Mouse (Mus musculus): ENCODE measurements around the gene Eci1. TPM values are rescaled to one million over a fixed set of nuclear protein-coding genes. Genes with fewer than 3 reads are reported as not detected.
A peak's percentile ranks its signal among the peaks of the same experiment; 100 is the strongest.
"Not testable (repeated sequence)": the region's sequence is repeated elsewhere in the genome, so short reads cannot be mapped to it uniquely, and the experiment has no call there.

Eci1 gene
- polyA plus RNA-seq, 1 experiment: 52.6 TPM

DNA sequence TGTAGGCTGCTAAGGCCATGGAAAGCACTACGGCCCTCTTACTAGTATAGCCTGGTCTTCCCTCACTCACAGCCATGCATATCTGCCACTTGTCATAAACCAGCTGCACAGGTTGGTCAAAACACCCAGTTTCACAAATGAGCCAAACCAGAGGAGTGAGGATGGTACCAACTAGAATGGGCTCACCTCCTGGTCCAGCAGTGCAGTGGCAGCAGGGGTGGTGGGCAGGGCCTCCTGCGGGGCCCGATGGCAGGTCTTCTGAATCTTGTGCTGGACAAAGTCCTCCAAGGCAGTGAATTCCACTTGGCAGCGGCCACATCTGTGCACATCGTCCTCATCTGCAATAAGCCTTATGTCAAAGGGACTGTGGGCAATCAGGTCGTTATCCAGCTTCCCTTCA is 24.8 kb downstream of the Eci1 start:
- Histone ChIP-seq H3K79me2 (ENCODE audit: control insufficient read depth, insufficient read depth) (peaks cover 25% of the 10 kb centered on the region), H3ac (ENCODE audit: control insufficient read depth, insufficient read length) (no peak overlapping the region), H3K36me3 (ENCODE audit: control insufficient read depth, insufficient read depth) (peaks cover 12% of the 10 kb centered on the region), H3K27me3 (ENCODE audit: control insufficient read depth, insufficient read depth, insufficient read length) (no peaks in the 10 kb centered on the region), H3K4me2 (ENCODE audit: low read depth) (no peak overlapping the region), H3K4me3 (no peak overlapping the region)
- no peak for TF ChIP-seq CEBPB (IDR thresholded peaks at IDR 0.05; ENCODE audit: insufficient read depth, poor library complexity, severe bottlenecking)
- no peak for TF ChIP-seq POLR2AphosphoS2 (IDR thresholded peaks at IDR 0.05; ENCODE audit: insufficient read length, low read depth)
- TF ChIP-seq REST (IDR thresholded peaks at IDR 0.05; ENCODE audit: insufficient read depth, insufficient read length): no peak
- no peak for TF ChIP-seq E2F4 (IDR thresholded peaks at IDR 0.05; ENCODE audit: insufficient read depth)
- TF ChIP-seq POLR2A (IDR thresholded peaks at IDR 0.05; ENCODE audit: insufficient read length, low read depth): no peak
- TF ChIP-seq MYOG (IDR thresholded peaks at IDR 0.05; ENCODE audit: control insufficient read depth in 1 of 3, insufficient read depth in 1 of 3, insufficient read length in 2 of 3, low read depth in 2 of 3): no peak

DNA sequence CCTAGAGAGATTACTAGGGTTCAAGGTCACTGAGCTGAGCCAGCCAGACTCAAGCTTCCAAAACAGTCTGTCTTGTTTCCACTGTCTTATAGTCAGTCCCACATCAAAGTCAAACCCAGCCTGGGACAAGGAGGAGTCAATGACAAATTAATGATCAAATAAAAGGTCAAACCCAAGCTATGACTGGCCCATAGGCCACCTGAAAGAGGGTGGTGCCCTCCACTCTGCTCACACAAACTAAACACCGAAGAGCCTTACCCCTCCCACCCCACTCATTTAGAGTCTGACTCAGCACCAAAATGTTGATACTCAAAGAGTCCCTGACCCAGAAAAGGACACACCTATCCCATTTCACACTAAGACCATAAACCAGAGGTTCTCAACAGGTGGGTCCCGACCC is 26.9 kb downstream of the Eci1 start:
- H3K36me3 ChIP-seq (ENCODE audit: control insufficient read depth, insufficient read depth): peaks cover 12% of the 10 kb centered on the region
- no peaks in the 10 kb centered on the region for H3K27me3 ChIP-seq (ENCODE audit: control insufficient read depth, insufficient read depth, insufficient read length)
- peaks cover 25% of the 10 kb centered on the region for H3K79me2 ChIP-seq (ENCODE audit: control insufficient read depth, insufficient read depth)
- no peak for TF ChIP-seq MAX (IDR thresholded peaks at IDR 0.05; ENCODE audit: low read depth)
- TF ChIP-seq POLR2AphosphoS2 (IDR thresholded peaks at IDR 0.05; ENCODE audit: insufficient read length, low read depth): no peak
- TF ChIP-seq TCF12 (IDR thresholded peaks at IDR 0.05; ENCODE audit: insufficient read depth, poor library complexity, severe bottlenecking): no peak
- no peak for TF ChIP-seq MYOG (IDR thresholded peaks at IDR 0.05; ENCODE audit: control insufficient read depth in 1 of 3, insufficient read depth in 1 of 3, insufficient read length in 2 of 3, low read depth in 2 of 3)
- no peak for TF ChIP-seq USF1 (IDR thresholded peaks at IDR 0.05; ENCODE audit: low read depth)
- no peak for TF ChIP-seq MYOD1 (IDR thresholded peaks at IDR 0.05; ENCODE audit: control insufficient read depth in 1 of 3, insufficient read length in 2 of 3, low read depth in 2 of 3)
- TF ChIP-seq TCF3 (IDR thresholded peaks at IDR 0.05; ENCODE audit: insufficient read length, low read depth): no peak
- TF ChIP-seq SRF (IDR thresholded peaks at IDR 0.05; ENCODE audit: control insufficient read depth, insufficient read length, low read depth): no peak
- no peak for TF ChIP-seq REST (IDR thresholded peaks at IDR 0.05; ENCODE audit: insufficient read depth, insufficient read length)
- TF ChIP-seq POLR2A (IDR thresholded peaks at IDR 0.05; ENCODE audit: insufficient read length, low read depth): no peak
- no peak for TF ChIP-seq CEBPB (IDR thresholded peaks at IDR 0.05; ENCODE audit: insufficient read depth, poor library complexity, severe bottlenecking)
- no peak for TF ChIP-seq E2F4 (IDR thresholded peaks at IDR 0.05; ENCODE audit: insufficient read depth)
- H3K4me2 ChIP-seq (ENCODE audit: low read depth): peak overlapping the region; percentile 97
- no peak overlapping the region for H3ac ChIP-seq (ENCODE audit: control insufficient read depth, insufficient read length)
- H3K4me3 ChIP-seq: no peak overlapping the region

DNA sequence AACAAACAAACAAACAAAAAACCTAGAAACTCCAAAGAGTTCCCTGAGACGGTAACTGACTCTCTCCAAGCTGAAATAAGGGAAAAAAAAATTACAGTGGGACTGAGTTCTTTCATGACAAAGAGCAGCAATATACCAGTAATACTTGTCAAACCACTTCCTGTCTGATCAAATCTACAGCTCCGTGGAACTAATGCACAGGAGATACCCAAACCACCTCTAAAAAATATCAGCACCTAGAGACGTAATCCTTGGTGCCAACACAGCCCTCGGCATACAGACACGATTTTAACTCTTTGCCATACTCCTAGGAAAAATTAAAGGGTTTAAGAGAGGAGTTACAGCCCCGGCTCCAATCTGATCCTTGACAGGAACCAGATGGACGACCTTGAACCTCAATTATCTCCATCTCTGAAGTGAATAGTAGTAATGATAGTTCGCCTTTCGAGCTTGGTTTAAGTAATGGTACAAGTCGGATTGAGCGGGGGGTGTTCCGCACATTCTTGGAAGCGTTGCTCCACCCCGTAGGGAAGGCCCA is 27.8 kb downstream of the Eci1 start:
- TF ChIP-seq REST (IDR thresholded peaks at IDR 0.05; ENCODE audit: insufficient read depth, insufficient read length): no peak
- H3K27me3 ChIP-seq (ENCODE audit: control insufficient read depth, insufficient read depth, insufficient read length): no peaks in the 10 kb centered on the region

DNA sequence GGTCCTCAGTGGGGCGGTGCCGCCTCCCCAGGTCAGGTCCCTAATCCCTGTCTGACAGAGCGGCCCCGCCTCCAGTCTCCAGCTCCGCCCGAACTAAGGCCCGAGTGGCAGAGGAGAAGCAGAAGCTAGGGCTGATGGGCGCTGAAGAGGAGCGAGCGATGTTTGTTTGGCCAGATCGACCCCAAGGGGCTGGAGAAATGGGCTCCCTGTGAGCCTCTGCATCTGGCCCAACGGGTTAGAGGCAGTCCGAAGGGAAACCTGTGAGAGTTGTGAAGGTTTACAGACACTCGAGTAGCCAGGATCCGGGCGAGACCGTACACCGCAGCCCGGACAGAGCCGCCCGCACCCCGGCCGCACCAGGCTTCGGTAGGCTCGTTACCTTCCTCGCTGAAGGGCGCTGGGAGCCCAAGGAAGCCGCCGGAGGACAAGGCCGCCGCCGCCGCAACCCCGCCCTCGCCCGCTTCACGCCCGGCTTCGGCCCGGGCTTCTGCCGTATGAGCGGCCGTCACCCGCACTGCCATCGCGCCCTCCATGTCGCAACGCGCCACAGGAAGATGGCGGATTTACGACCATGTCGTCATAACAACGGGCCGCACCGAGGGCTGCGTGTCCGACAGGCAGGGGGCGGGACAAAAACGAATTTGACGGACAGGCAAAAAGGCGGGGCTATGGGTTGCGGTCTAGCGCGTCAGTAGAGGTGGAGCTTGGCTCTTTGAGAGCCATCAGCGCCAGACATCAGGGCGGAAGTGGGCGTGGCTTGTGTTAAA is 28.5 kb downstream of the Eci1 start:
- Histone ChIP-seq H3K27me3 (ENCODE audit: control insufficient read depth, insufficient read depth, insufficient read length) (no peaks in the 10 kb centered on the region), H3K79me2 (ENCODE audit: control insufficient read depth, insufficient read depth) (peaks cover 25% of the 10 kb centered on the region), H3K4me3 (peak overlapping the region; percentile 75), H3K4me2 (ENCODE audit: low read depth) (peak overlapping the region; percentile 97), H3K36me3 (ENCODE audit: control insufficient read depth, insufficient read depth) (peaks cover 2% of the 10 kb centered on the region), H3ac (ENCODE audit: control insufficient read depth, insufficient read length) (peak overlapping the region; percentile 57)
- TF ChIP-seq MYOG (IDR thresholded peaks at IDR 0.05; ENCODE audit: control insufficient read depth in 1 of 3, insufficient read depth in 1 of 3, insufficient read length in 2 of 3, low read depth in 2 of 3) (peak in 1 of 3 experiments; percentile 50), SRF (IDR thresholded peaks at IDR 0.05; ENCODE audit: control insufficient read depth, insufficient read length, low read depth) (peak; percentile 24), REST (IDR thresholded peaks at IDR 0.05; ENCODE audit: insufficient read depth, insufficient read length) (no peak), CEBPB (IDR thresholded peaks at IDR 0.05; ENCODE audit: insufficient read depth, poor library complexity, severe bottlenecking) (peak; percentile 69; the same call in 1 of the 2 replicates), TCF3 (IDR thresholded peaks at IDR 0.05; ENCODE audit: insufficient read length, low read depth) (peak; percentile 1), TCF12 (IDR thresholded peaks at IDR 0.05; ENCODE audit: insufficient read depth, poor library complexity, severe bottlenecking) (no peak), USF1 (IDR thresholded peaks at IDR 0.05; ENCODE audit: low read depth) (no peak), POLR2AphosphoS2 (IDR thresholded peaks at IDR 0.05; ENCODE audit: insufficient read length, low read depth) (peak; percentile 91), POLR2A (IDR thresholded peaks at IDR 0.05; ENCODE audit: insufficient read length, low read depth) (peak; percentile 89), MYOD1 (IDR thresholded peaks at IDR 0.05; ENCODE audit: control insufficient read depth in 1 of 3, insufficient read length in 2 of 3, low read depth in 2 of 3) (peak in 1 of 3 experiments; percentile 30)

More for the DNA sequence above, 27.8 kb downstream of the Eci1 start:
- H3K36me3 ChIP-seq (ENCODE audit: control insufficient read depth, insufficient read depth): peaks cover 7% of the 10 kb centered on the region
- H3K79me2 ChIP-seq (ENCODE audit: control insufficient read depth, insufficient read depth): peaks cover 25% of the 10 kb centered on the region
- peak overlapping the region; percentile 75 for H3K4me3 ChIP-seq
- H3ac ChIP-seq (ENCODE audit: control insufficient read depth, insufficient read length): peak overlapping the region; percentile 57
- peak overlapping the region; percentile 97 for H3K4me2 ChIP-seq (ENCODE audit: low read depth)

DNA sequence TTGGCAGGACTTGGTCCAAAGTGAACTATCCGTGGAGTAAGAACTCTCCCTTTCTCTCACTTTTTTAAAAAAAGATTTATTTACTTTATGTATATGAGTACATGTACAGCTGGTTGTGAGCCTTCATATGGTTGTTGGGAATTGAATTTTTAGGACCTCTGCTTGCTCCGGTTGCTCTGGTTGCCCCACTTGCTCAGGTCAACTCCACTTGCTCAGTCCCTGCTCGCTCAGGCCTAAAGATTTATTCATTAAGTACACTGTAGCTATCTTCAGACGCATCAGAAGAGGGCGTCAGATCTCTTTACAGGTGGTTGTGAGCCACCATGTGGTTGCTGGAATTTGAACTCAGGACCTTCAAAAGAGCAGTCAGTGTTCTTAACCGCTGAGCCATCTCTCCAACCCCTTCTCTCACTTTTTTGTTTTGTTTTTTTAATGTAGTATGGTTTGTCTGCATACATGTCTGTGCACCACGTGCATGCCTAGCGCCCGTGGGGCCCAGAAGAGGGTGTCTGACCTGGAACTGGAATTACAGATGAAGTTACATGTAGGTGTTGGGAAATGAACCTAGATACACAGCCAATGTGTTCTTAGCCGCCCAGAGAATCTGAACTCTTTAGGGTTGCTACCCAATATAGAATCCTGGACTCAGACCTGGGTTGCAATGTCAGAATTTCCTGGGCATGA is 29.2 kb downstream of the Eci1 start:
- Histone ChIP-seq H3ac (ENCODE audit: control insufficient read depth, insufficient read length) (peak overlapping the region; percentile 57), H3K79me2 (ENCODE audit: control insufficient read depth, insufficient read depth) (peaks cover 25% of the 10 kb centered on the region), H3K4me2 (ENCODE audit: low read depth) (peak overlapping the region; percentile 36), H3K4me3 (peak overlapping the region; percentile 75)
- not testable (repeated sequence) for H3K27me3 ChIP-seq (ENCODE audit: control insufficient read depth, insufficient read depth, insufficient read length); H3K36me3 ChIP-seq (ENCODE audit: control insufficient read depth, insufficient read depth)
